Mouse (Mus musculus) liver, embryonic 12.5 days (tissue): ENCODE measurements around the gene Gm42420. TPM values are rescaled to one million over a fixed set of nuclear protein-coding genes. Genes with fewer than 3 reads are reported as not detected.

Source experiments
- ATAC-seq: fragments of 200-750 bp; cut with Nextera tagmentation; 2 replicates; pipeline ENCODE4 v1.8.0; 2017; ENCODE audit warnings: moderate number of reproducible peaks, mild to moderate bottlenecking, moderate library complexity
- H3K27ac ChIP-seq: fragments of 300-500 bp; sonication (generic); 2 replicates; pipeline ENCODE4 v1.5.1; 2016; ENCODE audit warnings: mild to moderate bottlenecking
- H3K27me3 ChIP-seq: fragments of 300-500 bp; sonication (generic); replicated peaks from 2 replicates; pipeline ENCODE4 v1.6.1; 2016; ENCODE audit warnings: mild to moderate bottlenecking, moderate library complexity
- H3K36me3 ChIP-seq: fragments of 300-500 bp; sonication (generic); 2 replicates; pipeline ENCODE4 v1.6.1; 2016; ENCODE audit warnings: mild to moderate bottlenecking, moderate library complexity
- H3K4me1 ChIP-seq: fragments of 300-500 bp; sonication (generic); 2 replicates; pipeline ENCODE4 v1.6.1; 2016
- H3K4me2 ChIP-seq: fragments of 300-500 bp; sonication (generic); 2 replicates; pipeline ENCODE4 v1.6.1; 2016; ENCODE audit warnings: mild to moderate bottlenecking, moderate library complexity
- H3K4me3 ChIP-seq: fragments of 300-500 bp; sonication (generic); 2 replicates; pipeline ENCODE4 v1.5.1; 2016; ENCODE audit warnings: mild to moderate bottlenecking, moderate library complexity
- H3K9ac ChIP-seq: fragments of 300-500 bp; sonication (generic); 2 replicates; pipeline ENCODE4 v1.6.1; 2016; ENCODE audit warnings: mild to moderate bottlenecking, moderate library complexity
- H3K9me3 ChIP-seq: fragments of 300-500 bp; sonication (generic); replicated peaks from 2 replicates; pipeline ENCODE4 v1.6.1; 2016; ENCODE audit warnings: mild to moderate bottlenecking, moderate library complexity
- WGBS: fragments of 180-500 bp; shearing (Covaris S2); methylation state at CpG from one replicate; pipeline ENCODE4 v1.1.7; 2016; ENCODE audit not compliant: insufficient replicate concordance; 5-methylcytosine and 5-hydroxymethylcytosine counted together
- polyA plus RNA-seq: library from polyadenylated mRNA; unstranded; fragments of >200 nt; fragmentation: Nextera tagmentation; extraction: Ambion mirVana; gene quantifications from 2 replicates; pipeline ENCODE4 v1.2.1, GENCODE M21; 2016

The Gm42420 gene
- polyA plus RNA-seq: 0.89 and 1.5 TPM in 2 replicates

GRCm38 (mm10) chr6:39585517-39585916 is at the start of gene Gm42420:
Gm42420 (plus strand) TSS chr6:39585753.
- Histone ChIP-seq H3K27me3 (no peaks in the 10 kb centered on the region), H3K4me3 (no peak within 1 kb of the TSS), H3K36me3 (peaks cover 56% of the 10 kb centered on the region), H3K4me1 (peaks cover 27% of the 10 kb centered on the region), H3K9ac (no peak within 1 kb of the TSS), H3K4me2 (no peak within 1 kb of the TSS), H3K9me3 (no peaks in the 10 kb centered on the region), H3K27ac (no peak within 1 kb of the TSS; the same call in 1 of the 2 replicates)
- WGBS: 61% methylated on average over 6 of the region's 6 CpGs
- ATAC-seq: peak; percentile 35; the same call in 1 of the 2 replicates

- no peak for ATAC-seq
- Histone ChIP-seq H3K9me3 (no peaks in the 10 kb centered on the region), H3K27me3 (no peaks in the 10 kb centered on the region), H3K4me2 (no peak overlapping the region), H3K4me1 (peaks cover 27% of the 10 kb centered on the region), H3K9ac (no peak overlapping the region), H3K36me3 (no peaks in the 10 kb centered on the region), H3K27ac (no peak overlapping the region), H3K4me3 (no peak overlapping the region)
- 52% methylated on average over 1 of the region's 1 CpGs for WGBS
Observed at GRCm38 (mm10) chr6:39536621-39537020, 48.9 kb upstream of the Gm42420 start.

DNA sequence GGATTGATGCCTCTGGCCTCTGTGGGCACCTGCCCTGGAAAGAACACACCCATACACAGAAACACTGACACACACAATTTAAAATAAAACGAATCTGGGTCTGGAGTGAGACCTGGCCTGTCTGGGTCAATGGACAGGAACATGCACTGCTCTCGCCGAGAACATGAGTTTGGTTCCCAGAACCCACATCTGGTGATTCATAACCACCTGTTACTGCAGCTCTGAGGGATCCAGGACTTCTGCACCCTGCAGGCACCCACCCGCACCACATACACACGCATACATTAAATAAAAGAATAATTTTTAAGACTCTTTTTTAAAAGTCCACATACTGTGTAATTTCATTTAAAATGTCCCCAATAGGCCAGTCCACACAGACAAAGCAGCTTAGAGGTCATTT is 48.3 kb upstream of the Gm42420 start:
- WGBS: 80% methylated on average over 5 of the region's 5 CpGs
- H3K9ac ChIP-seq: no peak overlapping the region
- ATAC-seq: no peak

DNA sequence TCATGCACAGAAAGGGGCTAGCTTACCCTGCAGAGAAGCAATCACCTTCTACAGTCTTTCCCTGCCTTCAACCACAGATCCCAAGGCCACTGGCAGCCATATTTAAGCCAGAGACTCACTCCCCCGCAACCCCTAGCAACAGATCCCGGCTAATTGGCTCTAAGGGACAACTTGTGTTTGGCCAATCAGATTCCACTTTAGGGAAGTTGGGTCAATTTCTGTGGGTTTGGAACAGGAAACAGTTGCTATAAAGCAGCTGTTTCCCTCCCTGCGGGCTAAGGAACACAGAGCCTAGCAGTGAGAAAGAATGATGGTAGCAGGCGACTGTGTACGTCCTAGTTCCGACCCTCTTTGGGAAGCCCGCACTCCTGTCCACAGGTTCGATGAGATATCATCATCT is 47.3 kb upstream of the Gm42420 start:
- Histone ChIP-seq H3K36me3 (no peaks in the 10 kb centered on the region), H3K9me3 (no peaks in the 10 kb centered on the region), H3K9ac (no peak overlapping the region), H3K4me3 (no peak overlapping the region), H3K4me2 (no peak overlapping the region), H3K27ac (peak overlapping the region; percentile 5; the same call in 1 of the 2 replicates), H3K27me3 (no peaks in the 10 kb centered on the region), H3K4me1 (peaks cover 36% of the 10 kb centered on the region)
- ATAC-seq: no peak
- WGBS: 23% methylated on average over 8 of the region's 8 CpGs

More for the DNA sequence above, 48.3 kb upstream of the Gm42420 start:
- no peaks in the 10 kb centered on the region for H3K36me3 ChIP-seq
- no peak overlapping the region for H3K27ac ChIP-seq
- H3K4me3 ChIP-seq: no peak overlapping the region
- H3K4me1 ChIP-seq: peaks cover 27% of the 10 kb centered on the region
- no peaks in the 10 kb centered on the region for H3K27me3 ChIP-seq
- no peaks in the 10 kb centered on the region for H3K9me3 ChIP-seq
- H3K4me2 ChIP-seq: no peak overlapping the region

DNA sequence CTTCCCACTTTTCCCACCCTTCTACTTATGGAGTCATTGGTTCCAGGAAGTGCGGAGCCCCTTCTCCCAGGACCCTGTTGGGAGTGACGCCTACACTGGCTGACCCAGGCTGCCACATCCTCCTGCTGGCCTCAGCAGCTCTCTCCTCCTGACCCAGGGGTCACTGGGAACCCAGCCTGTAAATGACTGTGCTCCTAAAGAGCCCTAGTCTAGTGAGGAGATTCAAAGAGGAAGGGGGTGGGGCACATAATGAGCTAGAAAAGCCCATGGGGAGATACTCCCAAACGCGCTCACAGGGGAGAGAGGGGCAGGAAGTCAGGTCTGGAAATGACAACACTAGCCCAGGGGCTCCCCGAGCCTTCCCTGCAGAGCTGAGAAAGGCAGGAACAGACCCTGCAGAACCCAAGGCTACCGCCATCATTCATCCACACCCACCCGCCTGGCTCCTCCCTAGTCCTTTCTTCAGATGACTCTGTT is 45.8 kb upstream of the Gm42420 start:
- Histone ChIP-seq H3K9me3 (no peaks in the 10 kb centered on the region), H3K27ac (peak overlapping the region; percentile 47), H3K9ac (no peak overlapping the region), H3K4me2 (peak overlapping the region; percentile 14), H3K4me1 (peaks cover 43% of the 10 kb centered on the region), H3K36me3 (no peaks in the 10 kb centered on the region), H3K27me3 (no peaks in the 10 kb centered on the region), H3K4me3 (no peak overlapping the region)
- ATAC-seq: peak; percentile 58
- 18% methylated on average over 7 of the region's 7 CpGs for WGBS

- Histone ChIP-seq H3K36me3 (no peaks in the 10 kb centered on the region), H3K9ac (no peak overlapping the region), H3K27me3 (no peaks in the 10 kb centered on the region), H3K4me2 (no peak overlapping the region), H3K9me3 (no peaks in the 10 kb centered on the region), H3K4me1 (peaks cover 43% of the 10 kb centered on the region), H3K27ac (peak overlapping the region; percentile 47; the same call in 1 of the 2 replicates), H3K4me3 (no peak overlapping the region)
- 47% methylated on average over 2 of the region's 2 CpGs for whole genome bisulfite sequencing
- ATAC-seq: no peak
Observed at GRCm38 (mm10) chr6:39540563-39540962, 45.0 kb upstream of the Gm42420 start.

GRCm38 (mm10) chr6:39542631-39543597 is 42.6 kb upstream of the Gm42420 start:
- Histone ChIP-seq H3K27ac (peak overlapping the region; percentile 69), H3K4me3 (no peak overlapping the region), H3K4me2 (no peak overlapping the region), H3K4me1 (peaks cover 43% of the 10 kb centered on the region), H3K36me3 (no peaks in the 10 kb centered on the region), H3K9me3 (no peaks in the 10 kb centered on the region), H3K27me3 (no peaks in the 10 kb centered on the region), H3K9ac (no peak overlapping the region; the same call in 1 of the 2 replicates)
- ATAC-seq: peak; percentile 66
- 44% methylated on average over 15 of the region's 15 CpGs for WGBS

GRCm38 (mm10) chr6:39543769-39544420 is 41.7 kb upstream of the Gm42420 start:
- Histone ChIP-seq H3K4me2 (no peak overlapping the region), H3K9me3 (no peaks in the 10 kb centered on the region), H3K27me3 (no peaks in the 10 kb centered on the region), H3K36me3 (no peaks in the 10 kb centered on the region), H3K27ac (peak overlapping the region; percentile 69), H3K9ac (no peak overlapping the region; the same call in 1 of the 2 replicates), H3K4me1 (peaks cover 36% of the 10 kb centered on the region), H3K4me3 (no peak overlapping the region)
- 61% methylated on average over 15 of the region's 15 CpGs for WGBS
- ATAC-seq: no peak

- H3K27me3 ChIP-seq: no peaks in the 10 kb centered on the region
- H3K9me3 ChIP-seq: no peaks in the 10 kb centered on the region
- peaks cover 21% of the 10 kb centered on the region for H3K4me1 ChIP-seq
- H3K4me3 ChIP-seq: no peak overlapping the region
- no peaks in the 10 kb centered on the region for H3K36me3 ChIP-seq
- H3K27ac ChIP-seq: no peak overlapping the region
- no peak overlapping the region for H3K9ac ChIP-seq
- no peak for ATAC-seq
- 82% methylated on average over 7 of the region's 7 CpGs for WGBS
- no peak overlapping the region for H3K4me2 ChIP-seq
Observed at GRCm38 (mm10) chr6:39545474-39545873, 40.1 kb upstream of the Gm42420 start.

- no peaks in the 10 kb centered on the region for H3K9me3 ChIP-seq
- 63% methylated on average over 5 of the region's 5 CpGs for WGBS
- H3K27me3 ChIP-seq: no peaks in the 10 kb centered on the region
- no peak overlapping the region for H3K4me2 ChIP-seq
- no peaks in the 10 kb centered on the region for H3K36me3 ChIP-seq
- H3K9ac ChIP-seq: no peak overlapping the region
- no peak overlapping the region for H3K27ac ChIP-seq
- peaks cover 12% of the 10 kb centered on the region; the same call in 1 of the 2 replicates for H3K4me1 ChIP-seq
- H3K4me3 ChIP-seq: no peak overlapping the region
- ATAC-seq: no peak
Observed at GRCm38 (mm10) chr6:39548030-39548429, 37.5 kb upstream of the Gm42420 start.

GRCm38 (mm10) chr6:39551981-39552636 is 33.4 kb upstream of the Gm42420 start:
- H3K4me2 ChIP-seq: no peak overlapping the region
- H3K27ac ChIP-seq: no peak overlapping the region
- peaks cover 14% of the 10 kb centered on the region; the same call in 1 of the 2 replicates for H3K4me1 ChIP-seq
- no peak overlapping the region for H3K4me3 ChIP-seq
- 39% methylated on average over 8 of the region's 8 CpGs for WGBS
- no peak for ATAC-seq
- H3K9ac ChIP-seq: no peak overlapping the region
- H3K36me3 ChIP-seq: no peaks in the 10 kb centered on the region
- H3K9me3 ChIP-seq: no peaks in the 10 kb centered on the region
- peaks cover 35% of the 10 kb centered on the region for H3K27me3 ChIP-seq
